Comparison of ENCODE assay signal across 8 mouse cellular contexts in genomic region chr3:137918932-137919311, GRCm38 (mm10). TPM values are rescaled to one million over a fixed set of nuclear protein-coding genes. Genes with fewer than 3 reads are reported as not detected.
DNase-seq lines count a peak whose midpoint lies in the region; ATAC-seq and TF ChIP-seq lines count a peak whose summit lies in the region.

No protein-coding gene starts in this region.

- H3K36me3 ChIP-seq in forebrain, embryonic 15.5 days = peaks cover 17% of the 10 kb centered on the region
- peaks cover 10% of the 10 kb centered on the region for H3K36me3 ChIP-seq in midbrain, postnatal 0 days (ENCODE audit: insufficient read depth, low read length)

- H3K4me1 ChIP-seq in bone marrow, adult 2 months (ENCODE audit: control insufficient read depth, insufficient read depth, low read length) = no peaks in the 10 kb centered on the region; the same call in 1 of the 2 replicates
- peaks cover 24% of the 10 kb centered on the region for H3K4me1 ChIP-seq in forebrain, embryonic 15.5 days
- H3K4me1 ChIP-seq in midbrain, postnatal 0 days (ENCODE audit: insufficient read depth, low read length) = peaks cover 9% of the 10 kb centered on the region

- peak overlapping the region; percentile 90 for H3K4me3 ChIP-seq in bone marrow, adult 2 months (replicated peaks; ENCODE audit: control insufficient read depth, low read depth, low read length)
- H3K4me3 ChIP-seq in forebrain, embryonic 15.5 days = peak overlapping the region; percentile 99
- peak overlapping the region; percentile 85 for H3K4me3 ChIP-seq in midbrain, postnatal 0 days (ENCODE audit: low read depth, low read length)

- intact Hi-C loops in left cerebral cortex, postnatal 14 days (cut with DNase I) = loop anchor here (2.0 kb wide), 2 partner anchors 54 to 224 kb away; partner anchors contain the start of genes H2afz and Trmt10a
- intact Hi-C loops in gastrocnemius, postnatal 36 days (cut with DNase I) = loop anchor here (5.0 kb wide), 2 partner anchors 52 to 228 kb away; partner anchors contain the start of gene Dnajb14

- peak; percentile 13 to 16 for DNase-seq in layer of hippocampus, postnatal 14 days (ENCODE audit: low spot score in 2 of 2)
- no peak for DNase-seq in layer of hippocampus, postnatal 36 days
- DNase-seq in left cerebral cortex, postnatal 14 days (ENCODE audit: low spot score in 2 of 2) = peak; percentile 41 to 64
- DNase-seq in midbrain, postnatal 0 days (ENCODE audit: low spot score) = peak; percentile 51
- DNase-seq in gastrocnemius, postnatal 36 days = no peak
- no peak for DNase-seq in retina, postnatal 1 day

- no peaks in the 10 kb centered on the region for H3K9me3 ChIP-seq in forebrain, embryonic 15.5 days
- H3K9me3 ChIP-seq in midbrain, postnatal 0 days (ENCODE audit: low read length) = no peaks in the 10 kb centered on the region

- 19% methylated on average over 6 of the region's 6 CpGs for WGBS in bone marrow, adult 2 months
- WGBS in forebrain, embryonic 15.5 days = 16% methylated on average over 6 of the region's 6 CpGs
- WGBS in midbrain, postnatal 0 days = 19% methylated on average over 6 of the region's 6 CpGs

- peak overlapping the region; percentile 78 for H3K27ac ChIP-seq in bone marrow, adult 2 months (ENCODE audit: control insufficient read depth, insufficient read depth, low read depth, low read length, poor library complexity)
- peak overlapping the region; percentile 88 for H3K27ac ChIP-seq in forebrain, embryonic 15.5 days (replicated peaks)
- H3K27ac ChIP-seq in midbrain, postnatal 0 days (ENCODE audit: low read depth, low read length) = peak overlapping the region; percentile 87

- ATAC-seq in forebrain, embryonic 15.5 days (replicated peaks) = peak; percentile 43
- ATAC-seq in midbrain, postnatal 0 days (ENCODE audit: low FRiP score) = peak; percentile 40

- H3K27me3 ChIP-seq in forebrain, embryonic 15.5 days = no peaks in the 10 kb centered on the region
- H3K27me3 ChIP-seq in midbrain, postnatal 0 days (ENCODE audit: insufficient read depth, low read length) = no peaks in the 10 kb centered on the region

- H3K9ac ChIP-seq in forebrain, embryonic 15.5 days (replicated peaks) = peak overlapping the region; percentile 85
- H3K9ac ChIP-seq in midbrain, postnatal 0 days (replicated peaks; ENCODE audit: low read length, poor library complexity, severe bottlenecking) = peak overlapping the region; percentile 83

- H3K4me2 ChIP-seq in forebrain, embryonic 15.5 days (replicated peaks) = peak overlapping the region; percentile 77
- peak overlapping the region; percentile 55 for H3K4me2 ChIP-seq in midbrain, postnatal 0 days (ENCODE audit: low read depth, low read length, poor library complexity, severe bottlenecking)

- no peak for TF ChIP-seq CTCF in bone marrow, adult 2 months (IDR thresholded peaks at IDR 0.05; ENCODE audit: control insufficient read depth, insufficient read depth, low read length)
- TF ChIP-seq CTCF in midbrain, postnatal 0 days (IDR thresholded peaks at IDR 0.05) = no peak

- no peak for TF ChIP-seq POLR2A in bone marrow, adult 2 months (IDR thresholded peaks at IDR 0.05; ENCODE audit: borderline replicate concordance, control insufficient read depth, low read depth, low read length)

RNA-seq across cellular contexts. Expression of gene Lamtor3, which starts 0.6 kb away (rescaled TPM):
- 10 to 100 TPM; 62.9 to 65.8 TPM for total RNA-seq in layer of hippocampus, postnatal 14 days (2021)
- 10 to 100 TPM; 64.8 to 65.3 TPM for total RNA-seq in layer of hippocampus, postnatal 36 days (2021)
- 41.6 and 45.1 TPM in 2 replicates for polyA plus RNA-seq in bone marrow, adult 2 months (2011; ENCODE audit: insufficient read depth, insufficient read length, low replicate concordance, missing spikeins)
- 136 and 138 TPM in 2 replicates for polyA plus RNA-seq in forebrain, embryonic 15.5 days (2015; fragmentation: Nextera tagmentation; extraction: Ambion mirVana)
- total RNA-seq in left cerebral cortex, postnatal 14 days (2021) = 10 to 100 TPM; 67.3 to 79.5 TPM
- 87.1 and 97.7 TPM in 2 replicates for total RNA-seq in midbrain, postnatal 0 days (2014; rRNA removed)
- 113 and 122 TPM in 2 replicates for polyA plus RNA-seq in midbrain, postnatal 0 days (2015; fragmentation: Nextera tagmentation; extraction: Ambion mirVana)
- total RNA-seq in gastrocnemius, postnatal 36 days (2021) = 10 to 100 TPM; 45.2 to 48.5 TPM

RNA-seq across cellular contexts. Expression of gene Dnajb14, which starts 51.4 kb away (rescaled TPM):
- total RNA-seq in layer of hippocampus, postnatal 14 days (2021) = 10 to 100 TPM; 49.6 to 50.2 TPM
- 10 to 100 TPM; 52.1 to 53.8 TPM for total RNA-seq in layer of hippocampus, postnatal 36 days (2021)
- polyA plus RNA-seq in bone marrow, adult 2 months (2011; ENCODE audit: insufficient read depth, insufficient read length, low replicate concordance, missing spikeins) = 3.5 and 5.7 TPM in 2 replicates
- polyA plus RNA-seq in forebrain, embryonic 15.5 days (2015; fragmentation: Nextera tagmentation; extraction: Ambion mirVana) = 12.9 and 14.4 TPM in 2 replicates
- 10 to 100 TPM; 45.5 to 48.8 TPM for total RNA-seq in left cerebral cortex, postnatal 14 days (2021)
- 23.1 and 24.3 TPM in 2 replicates for total RNA-seq in midbrain, postnatal 0 days (2014; rRNA removed)
- 16.9 and 17.2 TPM in 2 replicates for polyA plus RNA-seq in midbrain, postnatal 0 days (2015; fragmentation: Nextera tagmentation; extraction: Ambion mirVana)
- total RNA-seq in gastrocnemius, postnatal 36 days (2021) = 1 to 10 TPM; 6.9 to 7.2 TPM

RNA-seq across cellular contexts. Expression of gene H2afz, which starts 54.6 kb away (rescaled TPM):
- total RNA-seq in layer of hippocampus, postnatal 14 days (2021) = 100 to 1,000 TPM; 158 to 167 TPM
- total RNA-seq in layer of hippocampus, postnatal 36 days (2021) = 100 to 1,000 TPM; 135 to 151 TPM
- 331 and 355 TPM in 2 replicates for polyA plus RNA-seq in bone marrow, adult 2 months (2011; ENCODE audit: insufficient read depth, insufficient read length, low replicate concordance, missing spikeins)
- polyA plus RNA-seq in forebrain, embryonic 15.5 days (2015; fragmentation: Nextera tagmentation; extraction: Ambion mirVana) = 1,422 and 1,532 TPM in 2 replicates
- total RNA-seq in left cerebral cortex, postnatal 14 days (2021) = 100 to 1,000 TPM; 169 to 177 TPM
- total RNA-seq in midbrain, postnatal 0 days (2014; rRNA removed) = 327 and 404 TPM in 2 replicates
- polyA plus RNA-seq in midbrain, postnatal 0 days (2015; fragmentation: Nextera tagmentation; extraction: Ambion mirVana) = 573 and 609 TPM in 2 replicates
- total RNA-seq in gastrocnemius, postnatal 36 days (2021) = 10 to 100 TPM; 65.6 to 74.7 TPM

Comparison
In these comparisons a context has a peak if more than half of its experiments do, and no peak if none do; other contexts are left out.
1. DNase-seq: peak in layer of hippocampus, postnatal 14 days (2 of 2), left cerebral cortex, postnatal 14 days (2 of 2) and midbrain, postnatal 0 days (single experiment); none in layer of hippocampus, postnatal 36 days (0 of 2), gastrocnemius, postnatal 36 days (0 of 2) and retina, postnatal 1 day (single experiment).
2. Peak in every context shown above with its lines, with median percentiles within 50 percentile points of each other: H3K27ac ChIP-seq and H3K4me3 ChIP-seq.